Mouse (Mus musculus) telencephalon, adult 2 months (tissue): ENCODE data around the gene Mgarp.
"Not testable (repeated sequence)": the region's sequence is repeated elsewhere in the genome, so short reads cannot be mapped to it uniquely, and the experiment has no call there.

Experiments
- DNase-seq: peaks from one replicate; pipeline ENCODE4 v3.0.0-alpha.2; 2011; ENCODE audit warnings: low read depth, low spot score

Mgarp gene

DNA sequence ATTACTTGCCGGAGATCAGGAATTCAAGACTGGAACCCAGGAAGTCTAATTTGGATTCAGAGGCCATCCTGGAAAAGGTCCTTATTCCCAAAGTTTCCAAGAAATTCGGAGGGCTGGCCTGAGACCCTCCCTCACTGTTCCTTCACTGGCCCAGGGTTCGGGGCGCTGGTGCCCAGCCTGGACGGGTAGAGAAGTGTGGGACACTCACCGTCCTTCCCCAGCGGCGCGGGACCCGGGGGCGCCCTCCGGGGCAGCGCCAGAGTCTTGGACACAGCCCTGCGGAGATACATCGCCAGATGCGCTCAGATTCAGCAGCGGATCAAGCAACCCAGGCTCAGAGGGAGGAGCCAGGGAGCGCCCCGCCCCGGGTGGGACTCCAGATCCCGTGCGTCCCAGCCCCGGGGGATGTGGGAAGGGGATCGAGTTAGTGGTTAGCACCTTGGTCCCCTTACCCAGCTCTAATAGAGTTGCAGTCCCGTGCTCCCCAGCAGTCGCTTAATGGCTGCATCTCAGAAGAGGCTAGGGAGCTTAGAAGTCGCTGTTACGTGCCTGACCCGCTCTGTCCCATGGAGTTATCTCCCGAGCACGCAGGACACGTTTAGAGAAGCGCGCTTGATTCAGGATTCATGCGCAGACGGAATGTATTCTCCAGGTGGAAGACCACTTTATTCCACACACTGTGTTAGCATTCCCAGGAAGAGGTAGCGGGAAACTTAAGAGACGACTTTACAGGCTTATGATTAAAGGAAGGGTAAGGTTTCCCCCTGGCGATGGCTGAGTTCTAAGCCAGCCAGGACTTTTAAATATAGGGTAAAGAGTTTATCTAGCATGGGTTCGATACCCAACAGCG, at the start of gene Mgarp:
Gene Mgarp (minus strand): TSS at position 520 of the 850 bp plus-strand sequence.
- DNase-seq, result no peak

DNA sequence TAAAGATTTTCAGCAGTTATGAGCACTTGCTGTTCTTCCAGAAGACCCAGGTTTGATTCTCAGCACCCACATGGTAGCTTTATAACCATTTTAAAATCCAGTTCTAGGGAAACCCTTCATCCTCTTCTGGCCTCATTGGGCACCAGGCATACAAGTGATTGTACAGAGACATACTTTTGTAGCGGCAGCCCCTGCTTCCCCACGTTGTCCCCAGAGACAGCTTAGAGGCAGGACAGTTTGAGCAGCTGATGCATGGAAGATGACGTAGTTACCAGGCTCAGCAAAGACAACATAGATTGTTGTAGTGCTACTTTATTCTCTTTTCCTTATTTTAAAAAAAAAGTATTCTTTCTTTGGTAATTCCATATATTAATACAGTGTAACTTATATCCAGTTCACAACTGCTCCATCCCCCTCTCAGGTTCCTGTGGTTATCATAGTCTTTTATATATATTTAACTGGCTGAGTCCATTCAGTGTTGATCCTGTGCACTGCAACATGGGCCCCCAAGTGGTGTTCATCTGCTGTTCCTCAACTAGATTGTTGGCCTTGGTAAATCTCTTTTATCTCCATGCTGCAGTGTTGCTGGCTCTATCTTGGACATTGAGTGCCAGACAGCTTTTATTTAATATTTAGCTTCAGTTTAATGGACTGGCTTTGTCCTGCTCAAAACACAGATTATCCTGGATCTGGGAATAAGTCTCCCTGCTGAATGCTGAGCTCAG, 38.5 kb upstream of the Mgarp start:
- DNase-seq, result no peak

DNA sequence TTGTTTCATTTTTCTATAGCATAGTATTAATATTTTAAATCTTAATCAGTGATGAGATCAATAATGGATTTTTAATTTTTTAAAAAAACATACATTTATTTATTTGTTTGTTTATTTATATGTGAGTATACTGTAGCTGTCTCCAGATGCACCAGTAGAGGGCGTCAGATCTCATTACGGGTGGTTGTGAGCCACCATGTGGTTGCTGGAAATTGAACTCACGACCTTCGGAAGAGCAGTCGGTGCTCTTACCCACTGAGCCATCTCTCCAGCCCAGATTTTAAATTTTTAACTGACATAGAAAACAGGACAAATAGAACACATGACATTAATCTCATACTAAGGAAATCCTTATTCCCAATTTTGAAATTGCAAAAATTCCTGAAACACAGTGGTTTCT, 37.8 kb upstream of the Mgarp start:
- DNase-seq, result not testable (repeated sequence)

DNA sequence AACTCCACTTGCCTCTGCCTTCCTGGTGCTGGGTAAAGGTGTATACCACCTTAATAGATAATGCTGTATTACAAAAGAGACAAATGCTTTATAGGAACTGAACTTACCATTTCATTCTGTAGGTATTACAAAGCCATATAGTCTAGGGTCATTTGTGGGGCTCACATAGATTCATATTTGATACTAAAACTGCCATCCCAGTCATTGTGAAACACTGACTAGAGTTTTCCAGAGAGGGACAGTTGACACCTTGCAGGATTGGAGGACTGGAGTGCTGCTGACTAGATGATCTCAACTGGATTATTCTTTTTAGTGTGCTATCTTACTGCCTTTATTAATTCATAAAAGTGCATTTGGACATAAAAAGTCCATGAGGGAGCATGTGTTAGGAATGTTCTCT, 28.9 kb upstream of the Mgarp start:
- DNase-seq, result no peak

DNA sequence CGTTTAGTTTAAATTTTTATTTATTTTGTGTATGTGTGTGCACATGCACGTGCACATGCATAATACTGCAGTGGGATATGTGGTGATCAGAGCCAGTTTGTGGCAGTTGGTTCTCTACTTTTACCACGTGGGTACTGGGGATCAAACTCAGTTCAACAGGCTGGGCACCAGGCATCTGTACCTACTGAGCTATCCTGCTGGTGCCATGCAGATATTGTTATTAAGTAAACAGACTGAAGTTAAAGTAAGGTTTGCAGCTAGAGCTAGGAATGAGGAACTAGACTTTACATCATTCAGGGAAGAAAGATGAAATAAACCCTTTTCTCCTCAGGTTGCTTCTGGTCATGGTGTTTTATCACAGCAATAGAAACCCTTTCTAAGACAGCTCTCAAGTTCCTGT, 25.4 kb upstream of the Mgarp start:
- DNase-seq, result no peak

DNA sequence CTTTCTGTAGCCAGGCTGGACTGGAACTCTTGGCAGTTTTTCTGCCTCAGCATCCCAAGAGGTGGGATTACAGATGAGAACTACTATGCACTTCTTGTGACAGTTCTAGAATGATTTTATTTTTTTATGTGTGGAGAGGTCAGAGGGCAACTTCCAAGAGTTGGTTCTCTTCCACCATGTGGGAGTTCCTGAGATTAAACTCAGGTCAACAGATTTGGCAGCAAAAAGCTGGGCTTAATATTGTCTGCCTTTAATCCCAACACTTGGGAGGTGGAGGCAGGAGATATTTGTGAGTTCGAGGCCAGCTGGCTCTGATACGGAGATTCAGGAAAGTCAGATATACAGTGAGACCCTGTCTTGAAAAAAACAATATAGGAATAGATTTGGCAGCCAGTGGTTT, 21.4 kb upstream of the Mgarp start:
- no peak for DNase-seq

- DNase-seq, result no peak
Observed at GRCm38 (mm10) chr3:51417485-51417884, 20.9 kb upstream of the Mgarp start.

- DNase-seq, result no peak
Observed at GRCm38 (mm10) chr3:51417135-51417458, 20.6 kb upstream of the Mgarp start.

- DNase-seq, result no peak
Observed at GRCm38 (mm10) chr3:51416364-51417134, 20.0 kb upstream of the Mgarp start.

DNA sequence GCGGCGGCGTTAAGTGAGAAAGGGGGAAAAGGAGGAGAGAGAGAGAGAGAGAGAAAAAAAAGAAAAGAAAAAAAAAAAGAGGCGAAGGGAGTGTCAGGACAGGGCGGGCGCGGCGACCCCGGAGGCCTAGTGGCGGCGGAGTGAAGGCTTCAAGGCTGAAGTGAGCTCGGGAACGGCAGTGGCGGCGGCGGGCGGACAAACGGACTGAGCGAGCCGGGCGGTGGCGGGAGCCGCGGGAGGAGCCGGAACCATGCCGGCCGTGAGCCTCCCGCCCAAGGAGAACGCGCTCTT, 19.5 kb upstream of the Mgarp start:
- DNase-seq, result no peak

GRCm38 (mm10) chr3:51415098-51416072, 18.8 kb upstream of the Mgarp start, which contains the start of gene Naa15:
Naa15 (plus strand) TSS chr3:51415148.
- peak; percentile 95 for DNase-seq

DNA sequence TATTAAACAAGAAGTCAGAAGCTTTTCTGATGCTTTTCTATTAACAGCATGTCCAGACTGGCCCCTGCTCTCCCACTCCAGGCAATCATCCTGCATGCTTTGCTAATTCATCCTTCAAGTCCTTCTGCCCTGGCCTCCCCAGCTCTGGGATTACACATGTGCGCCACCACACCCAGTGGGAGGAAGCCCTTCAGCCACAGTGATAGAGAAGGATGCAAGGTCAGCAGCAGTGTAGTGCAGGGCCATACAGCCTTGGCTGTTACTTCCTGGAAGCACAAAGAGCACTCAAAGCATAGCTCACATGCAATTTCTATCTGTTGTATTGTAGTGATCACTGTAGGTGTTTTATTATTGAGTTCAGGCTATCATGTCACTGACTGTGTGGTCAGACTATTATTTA, 16.7 kb upstream of the Mgarp start:
- no peak for DNase-seq

DNA sequence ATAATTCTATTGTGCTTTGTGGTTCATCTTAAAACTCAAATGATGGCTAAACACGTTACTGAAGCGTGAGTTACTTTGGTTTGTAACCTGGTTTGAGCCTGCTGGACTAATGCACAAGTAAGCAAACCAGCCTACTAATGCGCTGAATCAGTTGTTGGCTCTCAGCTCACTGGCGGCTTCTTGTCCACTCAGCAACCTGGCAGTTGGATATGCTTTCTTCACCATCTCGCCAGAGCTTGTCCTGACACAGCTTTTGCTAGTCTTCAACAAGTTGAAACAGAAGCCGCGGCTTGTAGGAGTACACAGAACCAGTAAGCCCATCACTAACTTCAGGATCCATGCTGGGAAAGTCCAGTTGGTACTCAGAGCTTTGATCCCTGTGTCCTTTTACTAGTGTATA, 15.9 kb upstream of the Mgarp start:
- DNase-seq, result no peak

- DNase-seq, result peak; percentile 76
Observed at GRCm38 (mm10) chr3:51408561-51409183, 12.1 kb upstream of the Mgarp start, which contains the start of gene Ndufc1. Ndufc1 (minus strand) TSS chr3:51408988.

- DNase-seq, result no peak
Observed at GRCm38 (mm10) chr3:51407870-51408560, 11.5 kb upstream of the Mgarp start.

DNA sequence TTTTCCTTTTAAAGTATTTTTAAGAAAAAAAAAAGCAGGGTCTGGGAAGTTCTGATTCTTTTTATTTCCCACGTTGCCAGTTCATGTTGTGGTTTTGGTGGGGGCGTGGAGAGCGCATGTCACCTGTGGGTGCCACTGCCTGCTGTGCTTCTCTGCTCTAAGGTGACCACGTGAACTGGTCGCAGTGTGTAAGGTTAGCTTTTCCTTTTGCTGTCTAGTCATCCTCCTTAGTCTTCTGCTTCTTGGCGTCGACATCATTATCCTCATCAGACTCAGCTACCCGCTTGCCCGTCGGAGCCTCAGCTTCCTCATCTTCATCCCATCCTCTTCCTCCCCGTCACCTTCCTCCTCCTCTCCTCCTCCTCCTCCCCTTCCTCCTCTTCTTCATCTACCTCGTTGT, 6.1 kb upstream of the Mgarp start:
- DNase-seq, result no peak

GRCm38 (mm10) chr3:51402054-51402453, 5.5 kb upstream of the Mgarp start:
- not testable (repeated sequence) for DNase-seq

- no peak for DNase-seq
Observed at GRCm38 (mm10) chr3:51400682-51401081, 4.1 kb upstream of the Mgarp start.

DNA sequence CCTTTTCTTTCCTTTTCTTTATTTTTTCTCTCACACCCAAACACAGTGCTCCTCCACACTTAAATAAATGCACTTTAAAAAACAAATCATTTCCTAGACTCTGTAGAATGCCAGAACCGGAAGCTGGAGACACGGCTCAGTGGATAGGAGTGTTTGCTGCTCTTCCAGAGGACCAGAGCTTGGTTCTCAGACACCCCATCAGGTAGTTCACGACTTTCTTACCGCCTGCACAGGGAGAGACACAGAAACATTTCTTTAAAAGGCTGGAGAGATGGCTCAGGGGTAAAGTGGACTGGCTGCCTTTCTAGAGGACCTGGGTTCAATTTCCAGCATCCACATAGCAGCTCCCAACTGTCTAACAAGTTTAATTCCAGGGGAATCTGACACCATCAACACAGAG, 3.0 kb upstream of the Mgarp start:
- DNase-seq, result no peak

DNA sequence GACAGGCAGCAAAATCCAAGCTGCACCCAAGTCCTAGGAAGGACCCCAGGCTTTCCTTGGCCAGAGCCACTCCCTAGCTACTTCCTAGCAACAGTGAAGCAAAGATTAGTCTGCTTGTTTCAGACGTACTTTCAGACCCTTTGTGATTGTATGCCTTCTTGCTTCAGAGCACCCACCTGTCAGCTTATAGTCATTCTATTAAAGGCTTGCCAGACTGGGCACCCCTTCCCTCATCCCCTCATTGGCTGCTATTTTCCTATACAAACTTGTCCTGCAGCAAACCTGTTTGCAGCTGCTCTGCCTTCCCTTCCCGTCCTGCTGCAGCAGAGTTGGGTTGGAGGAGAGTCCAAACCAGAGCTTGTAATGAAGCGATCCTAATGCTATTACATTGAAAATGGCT, 2.1 kb upstream of the Mgarp start:
- DNase-seq, result no peak
